Mouse (Mus musculus) midbrain, postnatal 0 days (tissue): ENCODE measurements around the gene Rpl23. TPM values are rescaled to one million over a fixed set of nuclear protein-coding genes. Genes with fewer than 3 reads are reported as not detected.

Experiments
- ATAC-seq: fragments of 200-750 bp; cut with Nextera tagmentation; 2 replicates; pipeline ENCODE4 v1.8.0; 2017; ENCODE audit warnings: moderate number of reproducible peaks, mild to moderate bottlenecking, moderate TSS enrichment, moderate library complexity; ENCODE audit not compliant: low FRiP score
- DNase-seq: peaks from one replicate; pipeline ENCODE4 v3.0.0-alpha.2; 2015; ENCODE audit warnings: low spot score
- H3K27ac ChIP-seq: fragments of 300-500 bp; sonication (generic); 2 replicates; pipeline ENCODE4 v1.5.1; 2014; ENCODE audit warnings: low read depth, mild to moderate bottlenecking, low read length, mixed read lengths
- H3K27me3 ChIP-seq: fragments of 300-500 bp; sonication (generic); 2 replicates; pipeline ENCODE4 v1.6.1; 2014; ENCODE audit warnings: low read length, control low read depth, mixed read lengths; ENCODE audit not compliant: insufficient read depth
- H3K36me3 ChIP-seq: fragments of 300-500 bp; sonication (generic); 2 replicates; pipeline ENCODE4 v1.6.1; 2014; ENCODE audit warnings: low read length, control low read depth, mixed read lengths; ENCODE audit not compliant: insufficient read depth
- H3K4me1 ChIP-seq: fragments of 300-500 bp; sonication (generic); 2 replicates; pipeline ENCODE4 v1.6.1; 2014; ENCODE audit warnings: mild to moderate bottlenecking, control low read depth, antibody characterized with exemption, low read length, mixed read lengths; ENCODE audit not compliant: insufficient read depth
- H3K4me2 ChIP-seq: fragments of 300-500 bp; sonication (generic); 2 replicates; pipeline ENCODE4 v1.6.1; 2014; ENCODE audit warnings: low read depth, mild to moderate bottlenecking, low read length, mixed read lengths; ENCODE audit not compliant: poor library complexity, severe bottlenecking
- H3K4me3 ChIP-seq: fragments of 300-500 bp; sonication (generic); 2 replicates; pipeline ENCODE4 v1.5.1; 2014; ENCODE audit warnings: low read depth, mild to moderate bottlenecking, low read length, moderate library complexity
- H3K9ac ChIP-seq: fragments of 300-500 bp; sonication (generic); replicated peaks from 2 replicates; pipeline ENCODE4 v1.6.1; 2014; ENCODE audit warnings: mild to moderate bottlenecking, low read length, moderate library complexity, mixed read lengths; ENCODE audit not compliant: poor library complexity, severe bottlenecking
- H3K9me3 ChIP-seq: fragments of 300-500 bp; sonication (generic); 2 replicates; pipeline ENCODE4 v1.6.1; 2016; ENCODE audit warnings: low read length, control low read depth
- CTCF ChIP-seq: IDR thresholded peaks from 2 replicates; pipeline ENCODE4 v1.5.1; 2016; ENCODE audit warnings: antibody characterized with exemption, mild to moderate bottlenecking
- WGBS: fragments of 180-500 bp; shearing (Covaris S2); extraction: QIAGEN DNeasy Blood & Tissue Kit; methylation state at CpG from one replicate; pipeline ENCODE4 v1.1.7; 2014; 5-methylcytosine and 5-hydroxymethylcytosine counted together
- polyA plus RNA-seq: library from polyadenylated mRNA; unstranded; fragments of >200 nt; fragmentation: Nextera tagmentation; extraction: Ambion mirVana; gene quantifications from 2 replicates; pipeline ENCODE4 v1.2.1, GENCODE M21; 2015
- total RNA-seq: library from RNA; depleted of rRNA; stranded (reverse); fragments of >200 nt; gene quantifications from 2 replicates; pipeline ENCODE4 v1.2.3, GENCODE M21; 2014

Rpl23 gene
- total and polyA plus RNA-seq, 2 experiments from 2014 or later: 177 to 329 TPM

- Histone ChIP-seq H3K4me2 (no peak overlapping the region), H3K36me3 (peaks cover 63% of the 10 kb centered on the region), H3K27ac (no peak overlapping the region), H3K4me1 (no peaks in the 10 kb centered on the region), H3K9me3 (no peaks in the 10 kb centered on the region), H3K27me3 (no peaks in the 10 kb centered on the region), H3K4me3 (no peak overlapping the region), H3K9ac (no peak overlapping the region)
- DNase-seq (no peak), ATAC-seq (no peak)
- no peak for TF ChIP-seq CTCF
- WGBS: 76% methylated on average over 7 of the region's 7 CpGs
Observed at GRCm38 (mm10) chr11:97826414-97826813, 44.2 kb upstream of the Rpl23 start.

- peaks cover 64% of the 10 kb centered on the region for H3K36me3 ChIP-seq
- no peaks in the 10 kb centered on the region for H3K4me1 ChIP-seq
- H3K4me2 ChIP-seq: no peak overlapping the region
- no peaks in the 10 kb centered on the region for H3K27me3 ChIP-seq
- H3K4me3 ChIP-seq: no peak overlapping the region
- 84% methylated on average over 9 of the region's 9 CpGs for WGBS
- no peak overlapping the region for H3K27ac ChIP-seq
- no peaks in the 10 kb centered on the region for H3K9me3 ChIP-seq
- no peak for DNase-seq
- no peak overlapping the region for H3K9ac ChIP-seq
- no peak for ATAC-seq
- TF ChIP-seq CTCF: no peak
Observed at GRCm38 (mm10) chr11:97825971-97826370, 43.7 kb upstream of the Rpl23 start.

GRCm38 (mm10) chr11:97825295-97825694, 43.1 kb upstream of the Rpl23 start:
- Histone ChIP-seq H3K4me1 (no peaks in the 10 kb centered on the region), H3K9me3 (no peaks in the 10 kb centered on the region), H3K4me3 (no peak overlapping the region), H3K4me2 (no peak overlapping the region), H3K9ac (no peak overlapping the region), H3K27ac (no peak overlapping the region), H3K36me3 (peaks cover 63% of the 10 kb centered on the region), H3K27me3 (no peaks in the 10 kb centered on the region)
- no peak for DNase-seq
- no peak for TF ChIP-seq CTCF
- WGBS: 91% methylated on average over 10 of the region's 10 CpGs
- ATAC-seq: no peak

GRCm38 (mm10) chr11:97824895-97825294, 42.7 kb upstream of the Rpl23 start:
- no peak for DNase-seq
- Histone ChIP-seq H3K4me3 (no peak overlapping the region), H3K4me2 (no peak overlapping the region), H3K9ac (no peak overlapping the region), H3K9me3 (no peaks in the 10 kb centered on the region), H3K4me1 (no peaks in the 10 kb centered on the region), H3K27me3 (no peaks in the 10 kb centered on the region), H3K36me3 (peaks cover 59% of the 10 kb centered on the region), H3K27ac (no peak overlapping the region)
- ATAC-seq: no peak
- WGBS: 70% methylated on average over 6 of the region's 6 CpGs
- no peak for TF ChIP-seq CTCF

GRCm38 (mm10) chr11:97824168-97824567, 41.9 kb upstream of the Rpl23 start:
- H3K4me3 ChIP-seq: no peak overlapping the region
- H3K4me2 ChIP-seq: no peak overlapping the region
- 95% methylated on average over 11 of the region's 11 CpGs for WGBS
- no peak overlapping the region for H3K9ac ChIP-seq
- H3K27me3 ChIP-seq: no peaks in the 10 kb centered on the region
- no peak overlapping the region for H3K27ac ChIP-seq
- H3K4me1 ChIP-seq: no peaks in the 10 kb centered on the region
- DNase-seq (no peak), ATAC-seq (no peak)
- no peak for TF ChIP-seq CTCF
- peaks cover 54% of the 10 kb centered on the region for H3K36me3 ChIP-seq
- no peaks in the 10 kb centered on the region for H3K9me3 ChIP-seq

- Histone ChIP-seq H3K4me1 (no peaks in the 10 kb centered on the region), H3K9me3 (no peaks in the 10 kb centered on the region), H3K4me2 (no peak overlapping the region), H3K9ac (no peak overlapping the region), H3K27me3 (no peaks in the 10 kb centered on the region), H3K36me3 (peaks cover 59% of the 10 kb centered on the region), H3K27ac (no peak overlapping the region), H3K4me3 (no peak overlapping the region)
- DNase-seq (no peak), ATAC-seq (no peak)
- TF ChIP-seq CTCF: no peak
- 76% methylated on average over 20 of the region's 20 CpGs for WGBS
Observed at GRCm38 (mm10) chr11:97822840-97823603, 40.8 kb upstream of the Rpl23 start.
